Mouse (Mus musculus): ENCODE measurements at regions not wholly inside any gene's neighbourhood (a gene's known extent, or its start where the extent isn't known, plus 50 kb on each side); places are given as distances from the start of the nearest gene placed in this dataset.

DNA sequence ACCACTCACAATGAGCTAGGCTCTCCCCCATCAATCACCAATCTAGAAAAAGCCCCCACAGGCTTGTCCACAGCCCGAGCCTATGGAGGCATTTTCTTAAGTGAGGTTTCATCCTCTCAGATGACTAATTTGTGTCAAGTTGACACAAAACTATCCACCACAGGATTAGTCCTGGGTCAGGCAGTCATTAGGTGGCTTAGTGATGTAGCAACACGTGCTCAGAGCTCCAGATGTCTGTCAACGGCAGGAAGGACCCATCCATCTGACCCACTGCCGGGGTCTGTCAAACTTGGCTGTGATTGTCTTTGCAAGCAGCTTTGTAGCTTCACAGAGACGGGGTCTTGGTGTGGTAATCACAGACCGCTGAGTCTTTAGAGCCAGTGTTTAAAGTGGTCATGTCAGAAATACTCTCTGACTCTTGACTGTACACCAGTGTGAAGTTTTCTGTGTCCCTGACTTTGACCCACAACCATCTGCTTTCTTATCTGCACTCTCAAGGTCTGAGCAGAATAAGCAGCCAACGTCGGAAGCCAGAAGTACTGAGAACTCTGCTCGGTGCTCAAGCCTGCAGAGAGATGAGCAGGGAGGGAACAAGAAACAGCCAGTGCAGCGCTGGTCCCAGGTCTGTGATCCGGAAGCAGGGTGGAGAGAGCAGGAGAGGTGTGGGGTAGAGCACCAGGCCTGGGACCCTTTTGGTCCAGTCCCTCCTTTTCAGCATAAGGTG lies 131.6 kb upstream of the Nfe2l3 start:
- no peak overlapping the region for H3K4me3 ChIP-seq (ENCODE audit: low read depth, low read length)
- no peak for DNase-seq (ENCODE audit: low spot score)
- H3K9ac ChIP-seq (replicated peaks; ENCODE audit: low read length), result no peak overlapping the region
- WGBS, result 76% methylated on average over 11 of the region's 11 CpGs
- no peak overlapping the region for H3K27ac ChIP-seq (replicated peaks; ENCODE audit: low read depth, low read length)
- no peaks in the 10 kb centered on the region for H3K9me3 ChIP-seq (replicated peaks; ENCODE audit: control insufficient read depth, low read length)
- no peaks in the 10 kb centered on the region for H3K36me3 ChIP-seq (replicated peaks; ENCODE audit: control insufficient read depth, insufficient read depth, low read depth, low read length)
- no peaks in the 10 kb centered on the region for H3K4me1 ChIP-seq (ENCODE audit: control insufficient read depth, insufficient read depth, low read length)
- H3K4me2 ChIP-seq (ENCODE audit: low read depth, low read length), result no peak overlapping the region
- H3K27me3 ChIP-seq (ENCODE audit: control insufficient read depth, insufficient read depth, low read length), result no peaks in the 10 kb centered on the region
- ATAC-seq (replicated peaks; ENCODE audit: insufficient number of reproducible peaks, low FRiP score, low TSS enrichment, low read depth), result no peak

DNA sequence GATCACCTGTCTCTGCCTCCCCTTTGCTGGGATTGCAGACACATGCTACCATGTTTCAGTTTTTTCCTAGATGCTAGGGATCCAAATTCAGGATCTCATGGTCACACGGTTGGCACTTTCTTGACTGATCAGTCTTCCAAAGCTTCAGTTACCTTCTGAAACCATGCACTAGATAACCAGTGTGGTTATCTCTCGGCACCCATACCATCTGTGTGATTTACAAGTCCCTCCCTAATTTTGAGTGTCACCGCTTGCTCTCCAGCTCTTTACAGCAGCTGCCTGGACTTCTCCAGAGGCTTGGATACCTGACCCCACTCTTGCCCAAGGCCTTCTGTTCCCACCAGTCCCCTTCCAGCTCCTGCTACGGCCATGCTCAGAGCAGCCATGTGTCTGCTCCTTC lies 130.6 kb upstream of the Nfe2l3 start:
- H3K4me3 ChIP-seq (ENCODE audit: low read depth, low read length), result no peak overlapping the region
- no peaks in the 10 kb centered on the region for H3K4me1 ChIP-seq (ENCODE audit: control insufficient read depth, insufficient read depth, low read length)
- no peak overlapping the region for H3K4me2 ChIP-seq (ENCODE audit: low read depth, low read length)
- H3K36me3 ChIP-seq (replicated peaks; ENCODE audit: control insufficient read depth, insufficient read depth, low read depth, low read length), result no peaks in the 10 kb centered on the region
- 91% methylated on average over 4 of the region's 4 CpGs for WGBS
- DNase-seq (ENCODE audit: low spot score), result no peak
- no peak overlapping the region for H3K27ac ChIP-seq (replicated peaks; ENCODE audit: low read depth, low read length)
- no peak for ATAC-seq (replicated peaks; ENCODE audit: insufficient number of reproducible peaks, low FRiP score, low TSS enrichment, low read depth)
- no peaks in the 10 kb centered on the region for H3K9me3 ChIP-seq (replicated peaks; ENCODE audit: control insufficient read depth, low read length)
- no peak overlapping the region for H3K9ac ChIP-seq (replicated peaks; ENCODE audit: low read length)
- H3K27me3 ChIP-seq (ENCODE audit: control insufficient read depth, insufficient read depth, low read length), result no peaks in the 10 kb centered on the region

DNA sequence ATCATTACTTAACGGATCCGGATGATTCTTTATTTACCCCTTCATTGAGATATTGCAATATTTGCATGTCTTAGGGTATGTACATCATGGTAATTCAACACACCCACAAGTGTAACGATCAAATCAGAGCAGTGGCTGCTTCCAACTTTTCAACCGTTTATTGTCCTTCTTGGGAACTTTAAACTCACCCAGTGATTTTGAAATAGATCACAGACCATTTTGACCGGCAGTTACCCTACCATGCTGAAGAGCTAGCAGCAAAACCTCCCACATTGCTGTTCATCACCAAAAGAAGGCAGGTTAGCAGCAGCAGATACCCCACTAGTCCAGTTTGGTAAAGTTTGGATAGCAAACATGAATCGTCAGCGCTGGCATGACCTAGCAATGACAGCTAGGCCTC lies 130.2 kb upstream of the Nfe2l3 start:
- ATAC-seq (replicated peaks; ENCODE audit: insufficient number of reproducible peaks, low FRiP score, low TSS enrichment, low read depth) (no peak), DNase-seq (ENCODE audit: low spot score) (no peak)
- H3K9ac ChIP-seq (replicated peaks; ENCODE audit: low read length), result no peak overlapping the region
- H3K27ac ChIP-seq (replicated peaks; ENCODE audit: low read depth, low read length), result no peak overlapping the region
- 94% methylated on average over 7 of the region's 7 CpGs for WGBS
- no peaks in the 10 kb centered on the region for H3K9me3 ChIP-seq (replicated peaks; ENCODE audit: control insufficient read depth, low read length)
- H3K36me3 ChIP-seq (replicated peaks; ENCODE audit: control insufficient read depth, insufficient read depth, low read depth, low read length), result no peaks in the 10 kb centered on the region
- H3K4me1 ChIP-seq (ENCODE audit: control insufficient read depth, insufficient read depth, low read length), result no peaks in the 10 kb centered on the region
- H3K4me3 ChIP-seq (ENCODE audit: low read depth, low read length), result no peak overlapping the region
- no peaks in the 10 kb centered on the region for H3K27me3 ChIP-seq (ENCODE audit: control insufficient read depth, insufficient read depth, low read length)
- no peak overlapping the region for H3K4me2 ChIP-seq (ENCODE audit: low read depth, low read length)

DNA sequence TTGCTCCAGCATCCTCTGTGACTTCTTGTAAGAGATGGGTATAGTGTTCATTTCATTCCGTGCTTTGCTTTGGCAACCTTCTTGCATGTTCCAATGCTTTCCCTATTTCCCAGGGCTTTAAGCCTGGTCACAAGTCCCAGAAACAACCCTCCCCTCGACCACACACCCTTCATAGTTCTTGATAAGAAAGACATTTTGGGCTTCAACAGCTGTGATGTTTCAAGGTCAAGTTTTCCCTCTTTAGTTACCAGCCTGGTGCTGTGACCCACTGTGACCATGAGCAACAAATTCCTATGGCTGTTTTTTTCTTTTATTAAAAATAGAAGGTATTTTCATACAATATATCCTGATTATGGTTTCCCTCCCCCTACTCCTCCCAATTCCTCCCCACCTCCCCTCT lies 114.1 kb upstream of the Nfe2l3 start:
- no peak overlapping the region for H3K9ac ChIP-seq (replicated peaks; ENCODE audit: low read length)
- H3K4me2 ChIP-seq (ENCODE audit: low read depth, low read length), result no peak overlapping the region
- H3K9me3 ChIP-seq (replicated peaks; ENCODE audit: control insufficient read depth, low read length), result no peaks in the 10 kb centered on the region
- no peak overlapping the region for H3K27ac ChIP-seq (replicated peaks; ENCODE audit: low read depth, low read length)
- ATAC-seq (replicated peaks; ENCODE audit: insufficient number of reproducible peaks, low FRiP score, low TSS enrichment, low read depth), result no peak
- WGBS, result 67% methylated on average over 2 of the region's 2 CpGs
- H3K36me3 ChIP-seq (replicated peaks; ENCODE audit: control insufficient read depth, insufficient read depth, low read depth, low read length), result no peaks in the 10 kb centered on the region
- no peaks in the 10 kb centered on the region for H3K4me1 ChIP-seq (ENCODE audit: control insufficient read depth, insufficient read depth, low read length)
- H3K4me3 ChIP-seq (ENCODE audit: low read depth, low read length), result no peak overlapping the region
- H3K27me3 ChIP-seq (ENCODE audit: control insufficient read depth, insufficient read depth, low read length), result no peaks in the 10 kb centered on the region
- DNase-seq (ENCODE audit: low spot score), result no peak

DNA sequence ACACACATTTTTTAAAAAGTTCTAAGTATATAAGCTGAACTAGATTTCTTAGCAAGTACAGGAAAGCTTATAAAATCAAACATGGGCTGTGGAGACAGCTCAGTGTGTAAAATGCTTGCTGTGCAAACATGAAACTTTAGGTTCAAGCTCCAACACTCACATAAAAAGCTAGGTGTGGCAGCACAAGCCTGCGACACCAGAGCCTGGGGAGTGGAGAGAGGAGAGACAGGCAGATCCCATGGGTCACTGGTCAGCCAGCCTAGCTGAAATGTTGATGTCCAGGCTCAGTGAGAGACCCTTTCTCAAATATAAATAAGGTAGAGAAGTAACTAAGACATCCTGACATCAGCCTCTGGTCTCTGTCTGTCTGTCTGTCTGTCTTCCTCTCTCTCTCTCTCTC lies 112.5 kb upstream of the Nfe2l3 start:
- Histone ChIP-seq H3K27me3 (ENCODE audit: control insufficient read depth, insufficient read depth, low read length) (no peaks in the 10 kb centered on the region), H3K9me3 (replicated peaks; ENCODE audit: control insufficient read depth, low read length) (no peaks in the 10 kb centered on the region), H3K36me3 (replicated peaks; ENCODE audit: control insufficient read depth, insufficient read depth, low read depth, low read length) (no peaks in the 10 kb centered on the region), H3K9ac (replicated peaks; ENCODE audit: low read length) (no peak overlapping the region), H3K4me3 (ENCODE audit: low read depth, low read length) (no peak overlapping the region), H3K4me1 (ENCODE audit: control insufficient read depth, insufficient read depth, low read length) (no peaks in the 10 kb centered on the region), H3K27ac (replicated peaks; ENCODE audit: low read depth, low read length) (no peak overlapping the region), H3K4me2 (ENCODE audit: low read depth, low read length) (no peak overlapping the region)
- ATAC-seq (replicated peaks; ENCODE audit: insufficient number of reproducible peaks, low FRiP score, low TSS enrichment, low read depth), result no peak
- 67% methylated on average over 1 of the region's 1 CpGs for WGBS
- no peak for DNase-seq (ENCODE audit: low spot score)

DNA sequence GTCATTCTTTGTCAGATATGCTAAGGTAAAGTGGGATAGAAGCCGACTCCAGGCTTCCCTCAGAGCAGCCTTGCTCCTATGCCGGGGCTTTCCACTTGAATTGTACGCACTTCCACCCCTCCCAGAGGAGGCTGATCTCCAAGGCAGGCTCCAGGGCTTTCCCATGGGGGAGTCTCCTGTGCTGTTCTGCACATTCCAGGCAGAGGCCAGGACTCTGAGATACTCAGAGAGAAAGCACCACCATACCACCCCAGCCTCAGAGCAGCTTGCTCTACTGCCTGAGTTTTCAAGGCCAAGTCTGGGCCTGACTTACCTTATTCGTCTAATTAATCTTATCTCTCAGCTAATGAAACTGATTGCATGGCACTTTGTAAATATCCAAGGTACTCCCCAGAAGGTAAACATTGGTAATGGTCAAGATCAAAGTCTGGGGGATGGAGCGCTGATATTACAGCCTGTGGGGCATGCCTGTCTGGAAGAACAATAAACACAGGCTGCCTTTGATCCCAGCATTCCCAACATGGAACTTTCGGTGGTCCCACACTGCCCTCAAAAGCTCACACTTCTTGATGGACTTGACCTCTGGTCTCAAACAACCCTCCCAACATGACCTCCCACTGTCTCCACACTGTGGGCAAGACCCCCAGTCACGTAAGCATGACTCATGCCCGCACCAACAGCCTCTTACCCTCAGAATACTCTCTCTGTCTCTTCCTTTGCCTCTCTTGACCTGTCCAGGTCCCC lies 111.6 kb upstream of the Nfe2l3 start:
- Histone ChIP-seq H3K27me3 (ENCODE audit: control insufficient read depth, insufficient read depth, low read length) (no peaks in the 10 kb centered on the region), H3K4me3 (ENCODE audit: low read depth, low read length) (no peak overlapping the region), H3K9ac (replicated peaks; ENCODE audit: low read length) (no peak overlapping the region), H3K36me3 (replicated peaks; ENCODE audit: control insufficient read depth, insufficient read depth, low read depth, low read length) (no peaks in the 10 kb centered on the region), H3K4me2 (ENCODE audit: low read depth, low read length) (no peak overlapping the region), H3K27ac (replicated peaks; ENCODE audit: low read depth, low read length) (no peak overlapping the region), H3K9me3 (replicated peaks; ENCODE audit: control insufficient read depth, low read length) (no peaks in the 10 kb centered on the region), H3K4me1 (ENCODE audit: control insufficient read depth, insufficient read depth, low read length) (no peaks in the 10 kb centered on the region)
- WGBS, result 43% methylated on average over 8 of the region's 8 CpGs
- ATAC-seq (replicated peaks; ENCODE audit: insufficient number of reproducible peaks, low FRiP score, low TSS enrichment, low read depth) (no peak), DNase-seq (ENCODE audit: low spot score) (no peak)

DNA sequence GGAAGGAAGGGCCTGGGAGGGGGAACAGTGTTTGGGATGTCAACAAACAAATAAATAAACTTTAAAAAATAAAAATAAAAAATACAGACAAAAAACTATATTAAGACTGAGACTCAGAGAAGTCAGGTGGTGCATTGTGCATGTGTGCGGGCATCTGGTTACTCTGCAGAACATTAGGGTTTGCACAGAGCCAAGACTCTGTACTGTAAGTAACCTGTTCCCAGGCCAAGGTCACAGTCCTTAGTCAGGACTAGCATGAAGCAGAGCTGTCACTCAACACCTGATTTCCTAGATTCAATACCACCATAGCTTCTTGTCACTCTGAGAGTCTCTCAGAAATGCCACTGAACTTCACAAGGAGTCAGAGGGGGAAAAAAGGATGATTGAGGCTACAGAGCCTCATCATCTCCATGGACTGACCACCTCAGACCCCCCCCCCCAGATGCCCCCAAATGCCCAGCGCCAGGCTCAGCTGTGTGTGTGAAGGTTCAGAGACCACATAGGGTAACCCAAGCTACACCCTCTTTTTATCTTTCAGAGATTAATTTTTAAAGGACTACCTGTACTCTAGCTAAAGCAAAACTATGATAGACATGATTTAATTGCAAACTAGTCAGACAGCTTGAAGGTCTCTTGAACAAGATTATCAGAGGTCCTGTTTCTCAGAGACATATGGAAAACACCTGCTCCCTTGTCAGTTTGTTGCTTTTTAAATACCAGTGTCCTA lies 106.2 kb upstream of the Nfe2l3 start:
- no peak overlapping the region for H3K9ac ChIP-seq (replicated peaks; ENCODE audit: low read length)
- H3K27me3 ChIP-seq (ENCODE audit: control insufficient read depth, insufficient read depth, low read length), result no peaks in the 10 kb centered on the region
- H3K4me2 ChIP-seq (ENCODE audit: low read depth, low read length), result no peak overlapping the region
- ATAC-seq (replicated peaks; ENCODE audit: insufficient number of reproducible peaks, low FRiP score, low TSS enrichment, low read depth) (no peak), DNase-seq (ENCODE audit: low spot score) (no peak)
- no peak overlapping the region for H3K4me3 ChIP-seq (ENCODE audit: low read depth, low read length)
- no peaks in the 10 kb centered on the region for H3K4me1 ChIP-seq (ENCODE audit: control insufficient read depth, insufficient read depth, low read length)
- no peaks in the 10 kb centered on the region for H3K36me3 ChIP-seq (replicated peaks; ENCODE audit: control insufficient read depth, insufficient read depth, low read depth, low read length)
- no peaks in the 10 kb centered on the region for H3K9me3 ChIP-seq (replicated peaks; ENCODE audit: control insufficient read depth, low read length)
- WGBS, result 92% methylated on average over 2 of the region's 2 CpGs
- H3K27ac ChIP-seq (replicated peaks; ENCODE audit: low read depth, low read length), result no peak overlapping the region

Measured in embryonic facial prominence, embryonic 11.5 days (tissue).